Mouse (Mus musculus): ENCODE measurements around the gene Gnptg. TPM values are rescaled to one million over a fixed set of nuclear protein-coding genes. Genes with fewer than 3 reads are reported as not detected.
A peak's percentile ranks its signal among the peaks of the same experiment; 100 is the strongest.

The Gnptg gene
- polyA plus RNA-seq, 1 experiment from 2014 or later: 22.8 TPM

DNA sequence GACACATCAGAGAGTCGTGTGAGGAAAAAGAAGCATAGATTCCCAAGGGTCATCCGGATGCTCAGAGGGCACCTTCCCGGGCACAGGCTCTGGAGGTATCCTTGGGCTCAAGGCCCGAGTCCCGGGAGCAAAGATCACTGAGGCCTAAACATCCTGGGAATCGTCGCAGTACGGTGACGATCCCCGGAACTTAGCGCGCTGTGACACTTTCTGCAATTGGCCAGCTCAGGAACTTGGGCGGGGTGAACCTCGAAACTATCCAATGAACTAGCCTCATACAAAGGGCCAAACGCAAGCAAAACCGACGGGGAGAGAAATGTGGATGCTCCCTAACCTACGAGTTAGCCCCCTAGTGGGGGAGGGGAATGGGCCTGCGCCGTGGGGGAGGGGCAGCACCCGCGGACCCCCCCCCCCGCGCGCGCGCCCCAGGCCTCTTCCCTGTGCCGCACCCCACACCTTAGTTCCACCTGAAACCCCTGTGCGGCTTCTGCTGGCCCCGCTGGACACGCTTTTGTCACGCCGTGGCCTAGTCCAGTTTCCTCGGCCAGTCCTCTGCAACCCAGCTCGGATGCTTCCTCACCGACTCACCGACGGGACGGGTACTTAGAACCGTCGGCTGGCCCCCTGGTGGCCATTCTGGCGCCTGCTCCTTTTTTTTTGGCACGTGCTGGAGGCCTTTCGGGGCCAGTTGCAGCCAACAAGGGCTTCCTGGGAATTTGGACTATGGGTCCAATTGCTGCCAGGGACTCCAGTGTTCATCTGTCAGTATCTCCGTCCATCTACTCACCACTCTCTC lies 34.0 kb upstream of the Gnptg start:
- ATAC-seq: peak; percentile 86
- no peaks in the 10 kb centered on the region for H3K27me3 ChIP-seq (ENCODE audit: insufficient read depth, low read length)
- peaks cover 7% of the 10 kb centered on the region for H3K36me3 ChIP-seq (replicated peaks; ENCODE audit: insufficient read depth, low read length)
- WGBS (ENCODE audit: insufficient replicate concordance): under 1% methylated on average over 42 of the region's 45 CpGs
- H3K27ac ChIP-seq (ENCODE audit: low read depth): peak overlapping the region; percentile 99
- TF ChIP-seq EP300 (IDR thresholded peaks at IDR 0.05; ENCODE audit: low read depth) (peak; percentile 75; the same call in 1 of the 2 replicates), CTCF (IDR thresholded peaks at IDR 0.05; ENCODE audit: low read depth) (peak; percentile 85)
- H3K9ac ChIP-seq (replicated peaks): peak overlapping the region; percentile 97
- no peaks in the 10 kb centered on the region for H3K9me3 ChIP-seq (ENCODE audit: low read length)
- peaks cover 32% of the 10 kb centered on the region for H3K4me1 ChIP-seq (ENCODE audit: insufficient read depth)
- peak overlapping the region; percentile 83 for H3K4me3 ChIP-seq (ENCODE audit: low read depth, low read length)
- peak; percentile 94 for DNase-seq
- peak overlapping the region; percentile 87 for H3K4me2 ChIP-seq (ENCODE audit: low read depth, low read length)

DNA sequence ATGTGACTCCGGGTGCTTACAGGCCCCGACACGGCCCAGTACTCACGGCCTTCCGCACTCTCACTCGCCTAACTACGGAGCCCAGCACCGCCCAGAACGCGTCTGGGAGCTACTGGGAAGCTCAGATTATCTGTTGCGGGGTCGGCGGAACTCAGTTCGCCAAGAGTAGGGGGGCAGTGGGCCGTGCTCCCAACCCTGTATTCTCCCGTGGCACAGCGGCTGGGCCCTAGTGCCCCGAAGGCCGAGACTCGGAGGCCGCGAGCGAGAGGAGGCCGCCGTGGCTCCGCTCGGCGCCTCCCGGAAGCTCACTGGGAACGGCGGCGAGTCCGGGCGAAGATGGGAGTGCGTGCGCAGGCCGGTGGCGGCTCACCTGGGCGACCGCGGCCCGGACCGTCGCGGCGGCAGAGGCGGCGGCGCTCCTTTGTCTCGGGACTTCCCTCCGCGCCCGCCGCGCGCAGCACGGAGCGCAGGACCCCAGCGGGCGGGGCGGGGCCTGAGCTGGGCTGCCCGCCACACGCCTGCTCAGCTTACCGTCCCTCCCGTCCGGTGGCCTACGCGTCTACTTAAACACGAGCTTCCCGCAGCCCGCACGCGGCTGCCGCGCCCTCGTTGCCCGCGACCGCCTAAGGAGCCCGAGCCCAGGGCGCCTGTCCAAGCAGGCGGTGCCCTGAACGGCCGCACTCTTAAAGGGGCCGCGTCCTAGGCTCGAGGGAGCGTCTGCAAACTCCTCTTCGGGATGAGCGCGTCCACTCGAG lies 33.2 kb upstream of the Gnptg start:
- peak; percentile 90 for DNase-seq
- WGBS (ENCODE audit: insufficient replicate concordance): 3% methylated on average over 74 of the region's 92 CpGs

DNA sequence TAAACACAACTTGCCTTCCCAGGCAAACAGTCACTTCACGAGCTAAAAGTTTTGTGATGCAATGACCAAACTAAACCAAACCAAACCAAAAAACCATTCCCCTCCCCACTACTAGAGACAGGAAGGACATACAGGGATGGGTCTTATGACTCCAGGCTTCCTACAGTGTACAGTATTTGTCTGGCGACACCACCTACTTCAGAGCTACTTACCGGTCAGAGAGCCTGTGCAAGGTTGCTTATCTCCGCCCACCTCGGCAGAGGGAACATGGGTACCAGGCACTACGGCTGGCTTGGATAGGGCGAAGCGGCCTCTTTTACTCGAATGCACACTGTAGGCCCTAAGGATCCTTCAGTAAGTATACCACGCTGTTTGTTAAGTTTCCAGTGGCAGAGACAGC lies 32.4 kb upstream of the Gnptg start:
- Histone ChIP-seq H3K4me2 (ENCODE audit: low read depth, low read length) (peak overlapping the region; percentile 87), H3K9ac (replicated peaks) (peak overlapping the region; percentile 97), H3K36me3 (replicated peaks; ENCODE audit: insufficient read depth, low read length) (peaks cover 23% of the 10 kb centered on the region), H3K27me3 (ENCODE audit: insufficient read depth, low read length) (no peaks in the 10 kb centered on the region), H3K27ac (ENCODE audit: low read depth) (peak overlapping the region; percentile 99), H3K4me1 (ENCODE audit: insufficient read depth) (peaks cover 32% of the 10 kb centered on the region), H3K4me3 (ENCODE audit: low read depth, low read length) (peak overlapping the region; percentile 83), H3K9me3 (ENCODE audit: low read length) (no peaks in the 10 kb centered on the region)
- DNase-seq: peak; percentile 46
- no peak for ATAC-seq
- under 1% methylated on average over 10 of the region's 10 CpGs for WGBS (ENCODE audit: insufficient replicate concordance)
- TF ChIP-seq EP300 (IDR thresholded peaks at IDR 0.05; ENCODE audit: low read depth) (no peak), CTCF (IDR thresholded peaks at IDR 0.05; ENCODE audit: low read depth) (no peak)

More for the DNA sequence above, 33.2 kb upstream of the Gnptg start:
- Histone ChIP-seq H3K27me3 (ENCODE audit: insufficient read depth, low read length) (no peaks in the 10 kb centered on the region), H3K4me3 (ENCODE audit: low read depth, low read length) (peak overlapping the region; percentile 83), H3K27ac (ENCODE audit: low read depth) (peak overlapping the region; percentile 99), H3K9ac (replicated peaks) (peak overlapping the region; percentile 97), H3K36me3 (replicated peaks; ENCODE audit: insufficient read depth, low read length) (peaks cover 15% of the 10 kb centered on the region), H3K4me2 (ENCODE audit: low read depth, low read length) (peak overlapping the region; percentile 87), H3K9me3 (ENCODE audit: low read length) (no peaks in the 10 kb centered on the region), H3K4me1 (ENCODE audit: insufficient read depth) (peaks cover 32% of the 10 kb centered on the region)
- TF ChIP-seq CTCF (IDR thresholded peaks at IDR 0.05; ENCODE audit: low read depth): no peak
- TF ChIP-seq EP300 (IDR thresholded peaks at IDR 0.05; ENCODE audit: low read depth): no peak
- ATAC-seq: peak; percentile 83

DNA sequence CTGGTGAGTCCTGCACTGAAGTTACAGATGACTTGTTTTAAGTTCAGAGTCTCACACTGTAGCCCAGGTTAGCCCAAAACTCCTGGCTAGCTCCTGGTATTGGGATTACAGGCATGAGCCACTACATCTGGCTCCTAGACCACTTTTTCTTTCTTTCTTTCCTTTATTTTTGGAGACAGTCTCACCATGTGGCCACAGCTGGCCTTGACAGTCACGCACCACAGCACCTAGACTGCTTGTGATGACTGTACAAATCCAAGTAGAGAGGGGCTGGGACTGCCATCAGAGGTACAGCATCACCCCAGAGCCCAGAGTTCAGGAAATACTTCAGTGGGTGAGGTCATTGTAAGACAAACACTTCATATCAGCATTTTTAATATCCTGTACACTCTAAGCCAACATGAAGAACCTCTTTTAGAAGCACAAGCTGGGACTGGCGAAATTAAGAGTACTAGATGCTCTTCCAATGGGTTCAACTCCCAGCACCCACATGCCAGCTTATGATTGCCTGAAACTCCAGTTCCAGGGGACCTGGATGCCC lies 30.9 kb upstream of the Gnptg start:
- Histone ChIP-seq H3K4me2 (ENCODE audit: low read depth, low read length) (peak overlapping the region; percentile 87; the same call in 1 of the 2 replicates), H3K27ac (ENCODE audit: low read depth) (no peak overlapping the region), H3K27me3 (ENCODE audit: insufficient read depth, low read length) (no peaks in the 10 kb centered on the region), H3K9ac (replicated peaks) (0 out of 2 replicates have a peak overlapping the region, but pooled peaks have one; percentile 31), H3K4me3 (ENCODE audit: low read depth, low read length) (peak overlapping the region; percentile 83; the same call in 1 of the 2 replicates), H3K4me1 (ENCODE audit: insufficient read depth) (peaks cover 32% of the 10 kb centered on the region), H3K36me3 (replicated peaks; ENCODE audit: insufficient read depth, low read length) (peaks cover 37% of the 10 kb centered on the region), H3K9me3 (ENCODE audit: low read length) (no peaks in the 10 kb centered on the region)
- DNase-seq: no peak
- WGBS (ENCODE audit: insufficient replicate concordance): 81% methylated on average over 2 of the region's 2 CpGs
- TF ChIP-seq CTCF (IDR thresholded peaks at IDR 0.05; ENCODE audit: low read depth) (no peak), EP300 (IDR thresholded peaks at IDR 0.05; ENCODE audit: low read depth) (no peak)
- no peak for ATAC-seq

DNA sequence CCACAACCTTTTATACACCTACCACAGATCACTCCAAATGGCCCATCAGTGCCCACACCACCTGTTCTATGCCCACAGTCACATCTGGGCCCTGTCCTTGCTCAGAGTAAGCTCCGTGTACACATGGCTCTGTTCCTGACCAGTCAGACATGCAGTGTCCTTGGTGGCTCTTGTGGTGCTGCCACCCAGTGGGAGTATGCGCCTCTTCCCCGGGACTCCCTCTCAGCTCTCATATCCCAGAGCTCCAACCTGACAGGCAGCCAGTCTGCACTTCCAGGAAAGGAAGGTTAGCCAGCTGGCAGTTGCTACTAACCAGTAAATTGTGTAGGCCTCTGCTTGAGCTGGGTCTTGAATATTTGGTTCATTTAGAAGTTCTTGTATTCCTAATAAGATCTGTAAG lies 24.5 kb upstream of the Gnptg start:
- H3K36me3 ChIP-seq (replicated peaks; ENCODE audit: insufficient read depth, low read length): peaks cover 76% of the 10 kb centered on the region
- H3K9me3 ChIP-seq (ENCODE audit: low read length): no peaks in the 10 kb centered on the region
- ATAC-seq (peak; percentile 38; the same call in 1 of the 2 replicates), DNase-seq (no peak)
- no peak overlapping the region for H3K9ac ChIP-seq (replicated peaks)
- no peak overlapping the region for H3K4me3 ChIP-seq (ENCODE audit: low read depth, low read length)
- TF ChIP-seq EP300 (IDR thresholded peaks at IDR 0.05; ENCODE audit: low read depth) (no peak), CTCF (IDR thresholded peaks at IDR 0.05; ENCODE audit: low read depth) (peak; percentile 45)
- no peaks in the 10 kb centered on the region for H3K27me3 ChIP-seq (ENCODE audit: insufficient read depth, low read length)
- H3K4me1 ChIP-seq (ENCODE audit: insufficient read depth): peaks cover 1% of the 10 kb centered on the region; the same call in 1 of the 2 replicates
- WGBS (ENCODE audit: insufficient replicate concordance): 67% methylated on average over 3 of the region's 3 CpGs
- H3K4me2 ChIP-seq (ENCODE audit: low read depth, low read length): no peak overlapping the region
- no peak overlapping the region for H3K27ac ChIP-seq (ENCODE audit: low read depth)

DNA sequence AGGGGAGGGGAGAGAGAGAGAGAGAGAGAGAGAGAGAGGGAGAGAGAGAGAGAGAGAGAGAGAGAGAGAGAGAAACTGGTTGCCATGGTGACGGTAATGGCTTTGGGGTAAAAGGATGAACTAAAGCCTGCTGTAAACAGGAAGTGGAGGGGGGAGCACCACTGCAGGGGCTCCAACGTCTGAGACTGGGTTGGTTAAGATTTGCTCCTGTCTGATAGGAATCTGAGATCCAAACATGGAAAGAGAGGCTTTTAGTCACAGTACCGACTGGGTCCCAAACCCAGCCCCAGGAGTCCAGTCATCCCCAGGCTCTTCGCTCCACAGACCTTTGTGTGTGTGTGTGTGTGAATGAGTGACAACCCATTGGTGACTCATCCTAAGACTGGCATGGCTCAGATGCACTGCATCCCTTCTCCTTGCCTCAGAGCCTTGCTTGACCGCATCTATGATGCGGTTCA lies 17.9 kb upstream of the Gnptg start:
- Histone ChIP-seq H3K9me3 (ENCODE audit: low read length) (no peaks in the 10 kb centered on the region), H3K36me3 (replicated peaks; ENCODE audit: insufficient read depth, low read length) (peaks cover 18% of the 10 kb centered on the region), H3K4me2 (ENCODE audit: low read depth, low read length) (no peak overlapping the region), H3K9ac (replicated peaks) (no peak overlapping the region), H3K27ac (ENCODE audit: low read depth) (no peak overlapping the region), H3K4me3 (ENCODE audit: low read depth, low read length) (no peak overlapping the region), H3K27me3 (ENCODE audit: insufficient read depth, low read length) (peaks cover 34% of the 10 kb centered on the region), H3K4me1 (ENCODE audit: insufficient read depth) (peaks cover 10% of the 10 kb centered on the region)
- DNase-seq (no peak), ATAC-seq (no peak)
- no peak for TF ChIP-seq CTCF (IDR thresholded peaks at IDR 0.05; ENCODE audit: low read depth)
- no peak for TF ChIP-seq EP300 (IDR thresholded peaks at IDR 0.05; ENCODE audit: low read depth)
- WGBS (ENCODE audit: insufficient replicate concordance): 42% methylated on average over 6 of the region's 6 CpGs

All from liver, postnatal 0 days (tissue).